Mouse (Mus musculus) CH12.LX (cell line): ENCODE data around the gene Ism2. TPM values are rescaled to one million over a fixed set of nuclear protein-coding genes. Genes with fewer than 3 reads are reported as not detected.

Experiments
- DNase-seq: peaks from one replicate; pipeline ENCODE4 v3.0.0-alpha.2; 2013; ENCODE audit errors: extremely low read depth
- H3K27ac ChIP-seq: 2 replicates; pipeline ENCODE4 v1.5.1; 2012; ENCODE audit warnings: low read depth, mild to moderate bottlenecking, control low read depth, moderate library complexity; ENCODE audit not compliant: insufficient read depth
- H3K27me3 ChIP-seq: replicated peaks from 2 replicates; pipeline ENCODE3; 2012; ENCODE audit warnings: inconsistent platforms
- H3K36me3 ChIP-seq, 2 experiments: replicated peaks in 1 of 2; 2 replicates each; pipeline versions ENCODE3 to v1.6.1; 2012; ENCODE audit warnings: inconsistent platforms in 1 of 2, low read length in 1 of 2, mild to moderate bottlenecking in 1 of 2, mixed read lengths in 1 of 2, moderate library complexity in 1 of 2; ENCODE audit not compliant: control insufficient read depth in 1 of 2, insufficient read depth in 1 of 2
- H3K4me1 ChIP-seq, 2 experiments: 2 replicates each; pipeline ENCODE4 v1.6.1; 2012; ENCODE audit warnings: inconsistent platforms in 1 of 2, moderate library complexity in 1 of 2; ENCODE audit not compliant: insufficient read depth in 2 of 2, control insufficient read depth in 1 of 2
- H3K4me2 ChIP-seq: 2 replicates; pipeline ENCODE4 v1.6.1; 2012; ENCODE audit warnings: low read depth, mild to moderate bottlenecking, control low read depth; ENCODE audit not compliant: poor library complexity, insufficient read depth, severe bottlenecking
- H3K4me3 ChIP-seq, 3 experiments: fragments of 150-350 bp in 1 of 3; sonication (generic) in 1 of 3; replicated peaks in 1 of 3; 2 replicates each; pipeline versions ENCODE3 to v1.5.1; 2011 to 2012; ENCODE audit warnings: low read depth in 2 of 3, low read length in 2 of 3, mild to moderate bottlenecking in 2 of 3, moderate library complexity in 2 of 3, control low read depth in 1 of 3, improper control_type of control experiment in 1 of 3, inconsistent platforms in 1 of 3, mixed read lengths in 1 of 3; ENCODE audit not compliant: poor library complexity in 1 of 3
- H3K79me2 ChIP-seq: replicated peaks from 2 replicates; pipeline ENCODE4 v1.6.1; 2012; ENCODE audit warnings: mild to moderate bottlenecking, moderate library complexity; ENCODE audit not compliant: control insufficient read depth, poor library complexity, insufficient read depth, severe bottlenecking; ENCODE audit errors: extremely low read depth
- H3K9ac ChIP-seq: 2 replicates; pipeline ENCODE4 v1.6.1; 2012; ENCODE audit warnings: low read depth, mild to moderate bottlenecking, control low read depth, moderate library complexity; ENCODE audit not compliant: insufficient read depth
- H3K9me3 ChIP-seq: replicated peaks from 2 replicates; pipeline ENCODE3; 2012; ENCODE audit warnings: low read length, inconsistent platforms, mixed read lengths
- BHLHE40 ChIP-seq: IDR thresholded peaks from 2 replicates; pipeline ENCODE4 v1.6.1; 2011; ENCODE audit warnings: mild to moderate bottlenecking, low read depth, low read length, improper control_type of control experiment
- CHD2 ChIP-seq: IDR thresholded peaks from 2 replicates; pipeline ENCODE4 v1.6.1; 2011; ENCODE audit warnings: low read length, improper control_type of control experiment
- ETS1 ChIP-seq: conservative IDR thresholded peaks from 2 replicates; pipeline ENCODE4 v1.6.1; 2012; ENCODE audit warnings: low read depth, mild to moderate bottlenecking, inconsistent platforms, low read length, improper control_type of control experiment, moderate library complexity
- HCFC1 ChIP-seq: IDR thresholded peaks from 2 replicates; pipeline ENCODE4 v1.6.1; 2012; ENCODE audit warnings: low read depth, mild to moderate bottlenecking, inconsistent platforms, low read length, improper control_type of control experiment
- IRF4 ChIP-seq: IDR thresholded peaks from 2 replicates; pipeline ENCODE4 v1.6.1; 2014; ENCODE audit warnings: low read depth, mild to moderate bottlenecking, inconsistent platforms, low read length, improper control_type of control experiment
- JUN ChIP-seq: IDR thresholded peaks from 2 replicates; pipeline ENCODE4 v1.6.1; 2011; ENCODE audit warnings: low read depth, mild to moderate bottlenecking, low read length, improper control_type of control experiment, moderate library complexity; ENCODE audit not compliant: insufficient read depth
- JUND ChIP-seq: conservative IDR thresholded peaks from 2 replicates; pipeline ENCODE4 v1.6.1; 2011; ENCODE audit warnings: low read depth, low read length, improper control_type of control experiment
- MAX ChIP-seq: IDR thresholded peaks from 2 replicates; pipeline ENCODE4 v1.6.1; 2011; ENCODE audit warnings: low read length, improper control_type of control experiment
- MAZ ChIP-seq: IDR thresholded peaks from 2 replicates; pipeline ENCODE4 v1.6.1; 2012; ENCODE audit warnings: low read depth, mild to moderate bottlenecking, inconsistent platforms, low read length, improper control_type of control experiment, moderate library complexity
- MEF2A ChIP-seq: IDR thresholded peaks from 2 replicates; pipeline ENCODE4 v1.6.1; 2014; ENCODE audit warnings: low read depth, mild to moderate bottlenecking, inconsistent platforms, low read length, improper control_type of control experiment, borderline replicate concordance
- MXI1 ChIP-seq: IDR thresholded peaks from 2 replicates; pipeline ENCODE4 v1.6.1; 2011; ENCODE audit warnings: mild to moderate bottlenecking, low read depth, low read length, improper control_type of control experiment
- MYC ChIP-seq: IDR thresholded peaks from 2 replicates; pipeline ENCODE4 v1.6.1; 2011; ENCODE audit warnings: low read depth, mild to moderate bottlenecking, improper control_type of control experiment, low read length
- POLR2AphosphoS2 ChIP-seq: IDR thresholded peaks from 2 replicates; pipeline ENCODE4 v1.6.1; 2011; ENCODE audit warnings: low read depth, low read length, improper control_type of control experiment
- RCOR1 ChIP-seq: conservative IDR thresholded peaks from 2 replicates; pipeline ENCODE4 v1.6.1; 2012; ENCODE audit warnings: low read depth, mild to moderate bottlenecking, inconsistent platforms, low read length, improper control_type of control experiment
- SIN3A ChIP-seq: IDR thresholded peaks from 2 replicates; pipeline ENCODE4 v1.6.1; 2012; ENCODE audit warnings: low read length, improper control_type of control experiment, inconsistent platforms
- USF1 ChIP-seq: IDR thresholded peaks from 2 replicates; pipeline ENCODE4 v1.6.1; 2014; ENCODE audit warnings: low read depth, mild to moderate bottlenecking, inconsistent platforms, low read length, improper control_type of control experiment
- USF2 ChIP-seq: conservative IDR thresholded peaks from 2 replicates; pipeline ENCODE4 v1.6.1; 2011; ENCODE audit warnings: low read depth, low read length, improper control_type of control experiment
- ZC3H11A ChIP-seq: IDR thresholded peaks from 2 replicates; pipeline ENCODE4 v1.6.1; 2012; ENCODE audit warnings: low read depth, mild to moderate bottlenecking, inconsistent platforms, low read length, improper control_type of control experiment
- ZMIZ1 ChIP-seq: IDR thresholded peaks from 2 replicates; pipeline ENCODE4 v1.6.1; 2012; ENCODE audit warnings: low read depth, mild to moderate bottlenecking, inconsistent platforms, low read length, improper control_type of control experiment
- dilution Hi-C: fragments of 300-500 bp; cut with MboI; formaldehyde crosslinking; loops from 2 replicates; pipeline ENCODE4 v1.14.3; 2020; ENCODE audit warnings: low sequenced_read_pairs; ENCODE audit not compliant: extremely low pct_unique_long_range_greater_than_20kb, extremely low pct_ligation_motif_present
- in situ Hi-C: fragments of 300-500 bp; cut with MboI; formaldehyde crosslinking; loops from 3 replicates; pipeline ENCODE4 v1.14.3; 2019; ENCODE audit warnings: low sequenced_read_pairs, low pct_ligation_motif_present, low pct_unique_long_range_greater_than_20kb, mixed read lengths
- polyA plus RNA-seq: library from polyadenylated mRNA; unstranded; fragments of >175 nt; gene quantifications from 2 replicates; pipeline ENCODE4 v1.2.1, GENCODE M21; 2012; ENCODE audit warnings: low read depth; ENCODE audit not compliant: insufficient read length
- total RNA-seq, 2 experiments: library from RNA; depleted of rRNA; stranded (reverse); fragments of 300-350 nt in 1 of 2; fragments of >200 nt in 1 of 2; gene quantifications; 2 replicates each; pipeline ENCODE4 v1.2.3; 2012 to 2014

Ism2 gene
- total and polyA plus RNA-seq, 3 experiments = 0.08 TPM; not detected in 2

GRCm38 (mm10) chr12:87328025-87328424, 28.5 kb upstream of the Ism2 start:
- H3K36me3 ChIP-seq = peaks cover 0 to 27% of the 10 kb centered on the region in 2 experiments
- H3K79me2 ChIP-seq = no peaks in the 10 kb centered on the region
- H3K4me1 ChIP-seq = peaks cover 19 to 62% of the 10 kb centered on the region in 2 experiments
- H3K4me2 ChIP-seq = no peak overlapping the region
- TF ChIP-seq IRF4 (no peak), JUN (no peak), USF1 (no peak), ZC3H11A (no peak)
- H3K4me3 ChIP-seq = no peak overlapping the region
- dilution Hi-C loops = no loop called here
- H3K9me3 ChIP-seq = no peaks in the 10 kb centered on the region
- H3K9ac ChIP-seq = no peak overlapping the region
- no peak overlapping the region for H3K27ac ChIP-seq
- H3K27me3 ChIP-seq = no peaks in the 10 kb centered on the region
- in situ Hi-C loops = loop anchor here (10.0 kb wide), 1 partner anchor 53 kb away; no protein-coding TSS in a partner anchor
- DNase-seq = no peak

- Histone ChIP-seq H3K79me2 (no peaks in the 10 kb centered on the region), H3K27me3 (no peaks in the 10 kb centered on the region), H3K4me3 (no peak overlapping the region), H3K36me3 (peaks cover 0 to 27% of the 10 kb centered on the region in 2 experiments), H3K27ac (no peak overlapping the region), H3K4me1 (peaks cover 18 to 59% of the 10 kb centered on the region in 2 experiments), H3K4me2 (no peak overlapping the region), H3K9ac (no peak overlapping the region), H3K9me3 (no peaks in the 10 kb centered on the region)
- DNase-seq = no peak
- dilution Hi-C loops (no loop called here), in situ Hi-C loops (loop anchor here (10.0 kb wide), 1 partner anchor 53 kb away; no protein-coding TSS in a partner anchor)
- TF ChIP-seq MAZ (no peak), MXI1 (no peak)
Measured at GRCm38 (mm10) chr12:87327610-87328009, 28.1 kb upstream of the Ism2 start.

- no peak overlapping the region for H3K9ac ChIP-seq
- peaks cover 0 to 31% of the 10 kb centered on the region in 2 experiments for H3K36me3 ChIP-seq
- TF ChIP-seq CHD2 = no peak
- TF ChIP-seq IRF4 = no peak
- TF ChIP-seq RCOR1 = no peak
- no peak for TF ChIP-seq MEF2A
- no peak for TF ChIP-seq USF2
- no peak for TF ChIP-seq BHLHE40
- no peak for TF ChIP-seq MYC
- no peak for TF ChIP-seq USF1
- TF ChIP-seq ZMIZ1 = no peak
- TF ChIP-seq HCFC1 = no peak
- no peak for TF ChIP-seq MAZ
- TF ChIP-seq JUND = no peak
- TF ChIP-seq MAX = no peak
- TF ChIP-seq ETS1 = no peak
- TF ChIP-seq POLR2AphosphoS2 = no peak
- no peak for TF ChIP-seq SIN3A
- no peak overlapping the region for H3K4me2 ChIP-seq
- H3K79me2 ChIP-seq = no peaks in the 10 kb centered on the region
- H3K27me3 ChIP-seq = no peaks in the 10 kb centered on the region
- DNase-seq = no peak
- H3K9me3 ChIP-seq = no peaks in the 10 kb centered on the region
- H3K4me1 ChIP-seq = peaks cover 7 to 38% of the 10 kb centered on the region in 2 experiments
- in situ Hi-C loops (loop anchor here (10.0 kb wide), 1 partner anchor 51 kb away; no protein-coding TSS in a partner anchor), dilution Hi-C loops (no loop called here)
- H3K4me3 ChIP-seq = no peak overlapping the region
- H3K27ac ChIP-seq = no peak overlapping the region
Measured at GRCm38 (mm10) chr12:87325452-87325851, 25.9 kb upstream of the Ism2 start.
